In genomic region chr6:142752331-142753246, GRCm38 (mm10) we compare ENCODE assay signal across 10 mouse cellular contexts. TPM values are rescaled to one million over a fixed set of nuclear protein-coding genes. Genes with fewer than 3 reads are reported as not detected.
DNase-seq lines count a peak whose midpoint lies in the region; ATAC-seq and TF ChIP-seq lines count a peak whose summit lies in the region.
"Had no signal": no experiment of that assay in that cellular context is flagged by ENCODE, and none has a peak within 500 bp of the region (broad histone marks: within the 10 kb centered on the region; RNA-seq: fewer than 3 reads in every experiment).

No protein-coding gene starts in this region.

- peaks cover 22% of the 10 kb centered on the region for H3K27me3 ChIP-seq in CH12.LX (replicated peaks)
- no peaks in the 10 kb centered on the region for H3K27me3 ChIP-seq in liver, embryonic 13.5 days

- TF ChIP-seq POLR2A in CH12.LX (IDR thresholded peaks at IDR 0.05; ENCODE audit: low read depth, low read length), result no peak

- ATAC-seq in liver, embryonic 13.5 days (ENCODE audit: low read depth), result no peak

- peak; percentile 48 for TF ChIP-seq EP300 in CH12.LX (IDR thresholded peaks at IDR 0.05; ENCODE audit: low read length)

- 30% methylated on average over 14 of the region's 14 CpGs for WGBS in liver, embryonic 13.5 days (ENCODE audit: insufficient replicate concordance)

- peak overlapping the region; percentile 68 for H3K4me2 ChIP-seq in CH12.LX (ENCODE audit: insufficient read depth, low read depth, poor library complexity, severe bottlenecking)
- peak overlapping the region; percentile 19; the same call in 1 of the 2 replicates for H3K4me2 ChIP-seq in liver, embryonic 13.5 days

- no peaks in the 10 kb centered on the region for H3K9me3 ChIP-seq in CH12.LX (replicated peaks; ENCODE audit: low read length)
- peaks cover 6% of the 10 kb centered on the region; the same call in 1 of the 2 replicates for H3K9me3 ChIP-seq in liver, embryonic 13.5 days (replicated peaks)

- dilution Hi-C loops in CH12.LX (cut with MboI; ENCODE audit: extremely low pct_ligation_motif_present, extremely low pct_unique_long_range_greater_than_20kb, low sequenced_read_pairs), result no loop called here

- DNase-seq in CH12.LX (ENCODE audit: extremely low read depth) (peak; percentile 52), MEL-GATA-1-ER (ENCODE audit: extremely low read depth, low read depth) (peak; percentile 52)
- no peak for DNase-seq in liver, embryonic 13.5 days
- DNase-seq in spleen, postnatal 4 days (ENCODE audit: low spot score in 2 of 2), result peak; percentile 42 to 64
- no peak for DNase-seq in urinary bladder, adult 18-20 months (ENCODE audit: low spot score in 2 of 2)
- no peak for DNase-seq in ovary, postnatal 14 days (ENCODE audit: low spot score)
- no peak for DNase-seq in adrenal gland, adult 18-20 months (ENCODE audit: low spot score in 2 of 2)
- DNase-seq: gastrocnemius, postnatal 36 days; kidney, adult 8-10 months had no signal

- in situ Hi-C loops in CH12.LX (cut with MboI; ENCODE audit: low pct_ligation_motif_present, low pct_unique_long_range_greater_than_20kb, low sequenced_read_pairs), result no loop called here

- no peak overlapping the region for H3K4me3 ChIP-seq in CH12.LX (replicated peaks in 1 of 3; ENCODE audit: low read depth in 2 of 3, low read length in 2 of 3, poor library complexity in 1 of 3)
- no peak overlapping the region for H3K4me3 ChIP-seq in liver, embryonic 13.5 days (replicated peaks)

- no peaks in the 10 kb centered on the region; the same call in 1 of the 2 replicates for H3K79me2 ChIP-seq in CH12.LX (replicated peaks; ENCODE audit: control insufficient read depth, extremely low read depth, insufficient read depth, poor library complexity, severe bottlenecking)

- no peak overlapping the region for H3K27ac ChIP-seq in CH12.LX (ENCODE audit: insufficient read depth, low read depth)
- no peak overlapping the region for H3K27ac ChIP-seq in liver, embryonic 13.5 days

- H3K4me1 ChIP-seq in CH12.LX (ENCODE audit: control insufficient read depth in 1 of 2, insufficient read depth in 2 of 2), result peaks cover 7 to 16% of the 10 kb centered on the region in 2 experiments
- peaks cover 35% of the 10 kb centered on the region for H3K4me1 ChIP-seq in liver, embryonic 13.5 days (replicated peaks)

- no peak for TF ChIP-seq CTCF in CH12.LX (conservative IDR thresholded peaks at IDR 0.05 in 1 of 2, IDR thresholded peaks at IDR 0.05 in 1 of 2; ENCODE audit: low read depth in 2 of 2, low read length in 2 of 2)

- H3K9ac ChIP-seq in CH12.LX (ENCODE audit: insufficient read depth, low read depth), result no peak overlapping the region
- H3K9ac ChIP-seq in liver, embryonic 13.5 days, result no peak overlapping the region

- no peak for TF ChIP-seq RAD21 in CH12.LX (IDR thresholded peaks at IDR 0.05; ENCODE audit: low read depth, low read length)

- H3K36me3 ChIP-seq in CH12.LX (replicated peaks in 1 of 2; ENCODE audit: control insufficient read depth in 1 of 2, insufficient read depth in 1 of 2, low read length in 1 of 2), result no peaks in the 10 kb centered on the region
- no peaks in the 10 kb centered on the region for H3K36me3 ChIP-seq in liver, embryonic 13.5 days

TF ChIP-seq in CH12.LX, 34 proteins besides CTCF, POLR2A, EP300 and RAD21:
- TF ChIP-seq IRF4 (IDR thresholded peaks at IDR 0.05; ENCODE audit: low read depth, low read length) (peak; percentile 68), E2F4 (IDR thresholded peaks at IDR 0.05; ENCODE audit: insufficient replicate concordance, low read depth, low read length) (no peak), MAX (IDR thresholded peaks at IDR 0.05; ENCODE audit: low read length) (peak; percentile 53; the same call in 1 of the 2 replicates), POLR2AphosphoS2 (IDR thresholded peaks at IDR 0.05; ENCODE audit: low read depth, low read length) (no peak), UBTF (IDR thresholded peaks at IDR 0.05; ENCODE audit: low read depth, low read length) (no peak), MAZ (IDR thresholded peaks at IDR 0.05; ENCODE audit: low read depth, low read length) (0 out of 2 replicates have a peak, but pooled peaks have one; percentile 64), KAT2A (IDR thresholded peaks at IDR 0.05; ENCODE audit: insufficient replicate concordance, low read length) (no peak), BHLHE40 (IDR thresholded peaks at IDR 0.05; ENCODE audit: low read depth, low read length) (peak; percentile 75), SIN3A (IDR thresholded peaks at IDR 0.05; ENCODE audit: low read length) (no peak), ELF1 (IDR thresholded peaks at IDR 0.05; ENCODE audit: low read depth, low read length) (no peak), ZC3H11A (IDR thresholded peaks at IDR 0.05; ENCODE audit: low read depth, low read length) (no peak), ZNF384 (IDR thresholded peaks at IDR 0.05; ENCODE audit: low read depth, low read length) (no peak), MAFK (IDR thresholded peaks at IDR 0.05; ENCODE audit: insufficient replicate concordance, low read length) (no peak), SMC3 (IDR thresholded peaks at IDR 0.05; ENCODE audit: low read depth, low read length) (no peak), NELFE (IDR thresholded peaks at IDR 0.05; ENCODE audit: low read depth, low read length) (no peak), MYC (IDR thresholded peaks at IDR 0.05; ENCODE audit: low read depth, low read length) (0 out of 2 replicates have a peak, but pooled peaks have one; percentile 36), RCOR1 (conservative IDR thresholded peaks at IDR 0.05; ENCODE audit: low read depth, low read length) (no peak), NRF1 (IDR thresholded peaks at IDR 0.05; ENCODE audit: low read depth, low read length) (no peak), TBP (conservative IDR thresholded peaks at IDR 0.05; ENCODE audit: low read depth, low read length) (no peak), ZMIZ1 (IDR thresholded peaks at IDR 0.05; ENCODE audit: low read depth, low read length) (no peak), GABPA (IDR thresholded peaks at IDR 0.05; ENCODE audit: insufficient replicate concordance, low read depth, low read length) (no peak), MXI1 (IDR thresholded peaks at IDR 0.05; ENCODE audit: low read depth, low read length) (no peak; the same call in 1 of the 2 replicates), CHD2 (IDR thresholded peaks at IDR 0.05; ENCODE audit: low read length) (no peak), ZKSCAN1 (IDR thresholded peaks at IDR 0.05; ENCODE audit: borderline replicate concordance, low read depth, low read length) (no peak), MEF2A (IDR thresholded peaks at IDR 0.05; ENCODE audit: borderline replicate concordance, low read depth, low read length) (peak; percentile 77; the same call in 1 of the 2 replicates), TCF12 (IDR thresholded peaks at IDR 0.05; ENCODE audit: low read depth, low read length) (peak; percentile 53; the same call in 1 of the 2 replicates), JUND (conservative IDR thresholded peaks at IDR 0.05; ENCODE audit: low read depth, low read length) (no peak), USF1 (IDR thresholded peaks at IDR 0.05; ENCODE audit: low read depth, low read length) (no peak), PAX5 (IDR thresholded peaks at IDR 0.05; ENCODE audit: low read length) (no peak), ETS1 (conservative IDR thresholded peaks at IDR 0.05; ENCODE audit: low read depth, low read length) (no peak; the same call in 1 of the 2 replicates), USF2 (conservative IDR thresholded peaks at IDR 0.05; ENCODE audit: low read depth, low read length) (no peak), HCFC1 (IDR thresholded peaks at IDR 0.05; ENCODE audit: low read depth, low read length) (no peak), CHD1 (IDR thresholded peaks at IDR 0.05; ENCODE audit: low read depth, low read length) (no peak), JUN (IDR thresholded peaks at IDR 0.05; ENCODE audit: insufficient read depth, low read depth, low read length) (no peak)

RNA-seq across cellular contexts. Expression of gene Cmas, which starts 3.9 kb away (rescaled TPM):
- 37.3 and 39.5 TPM in 2 replicates for total RNA-seq in CH12.LX (2012; rRNA removed)
- 62.4 and 66.7 TPM in 2 replicates for total RNA-seq in CH12.LX (2014; rRNA removed)
- 63.9 and 65.7 TPM in 2 replicates for polyA plus RNA-seq in CH12.LX (2012; ENCODE audit: insufficient read length, low read depth)
- 154 and 158 TPM in 2 replicates for polyA plus RNA-seq in liver, embryonic 13.5 days (2015; fragmentation: Nextera tagmentation; extraction: Ambion mirVana)
- 10 to 100 TPM; 27.1 to 29.9 TPM for total RNA-seq in adrenal gland, adult 18-20 months (2021)

RNA-seq across cellular contexts. Expression of gene Abcc9, which starts 50.5 kb away (rescaled TPM):
- total RNA-seq in CH12.LX (2012; rRNA removed) (not detected in 2 replicates), CH12.LX (2014; rRNA removed) (not detected in 2 replicates)
- not detected in 2 replicates for polyA plus RNA-seq in CH12.LX (2012; ENCODE audit: insufficient read length, low read depth)
- polyA plus RNA-seq in liver, embryonic 13.5 days (2015; fragmentation: Nextera tagmentation; extraction: Ambion mirVana), result 1.1 and 1.9 TPM in 2 replicates
- 10 to 100 TPM; 13.3 to 14.0 TPM for total RNA-seq in adrenal gland, adult 18-20 months (2021)

RNA-seq across cellular contexts. Expression of gene Sult6b2, which starts 51.7 kb away (rescaled TPM):
- 0.08 and 0.25 TPM in 2 replicates for total RNA-seq in CH12.LX (2012; rRNA removed)
- 0.49 and 0.54 TPM in 2 replicates for total RNA-seq in CH12.LX (2014; rRNA removed)
- polyA plus RNA-seq in CH12.LX (2012; ENCODE audit: insufficient read length, low read depth), result 1.1 and 1.8 TPM in 2 replicates
- not detected in 2 replicates for polyA plus RNA-seq in liver, embryonic 13.5 days (2015; fragmentation: Nextera tagmentation; extraction: Ambion mirVana)
- not detected for total RNA-seq in adrenal gland, adult 18-20 months (2021)
- total RNA-seq: gastrocnemius, postnatal 36 days had no signal
- polyA plus RNA-seq: limb, embryonic 11.5 days had no signal

Comparison
In these comparisons a context has a peak if more than half of its experiments do, and no peak if none do; other contexts are left out.
1. DNase-seq: peak in CH12.LX (single experiment), MEL-GATA-1-ER (single experiment) and spleen, postnatal 4 days (2 of 2); none in liver, embryonic 13.5 days (single experiment), urinary bladder, adult 18-20 months (0 of 2), ovary, postnatal 14 days (single experiment) and adrenal gland, adult 18-20 months (0 of 2).
2. RNA of gene Abcc9, which starts 50.5 kb away (total RNA-seq): 13.3 to 14.0 TPM in adrenal gland, adult 18-20 months; not detected in CH12.LX; every median in the first group is over 10 times any median in the second.